Mouse (Mus musculus) midbrain, embryonic 14.5 days (tissue): ENCODE data around the gene Srcap. TPM values are rescaled to one million over a fixed set of nuclear protein-coding genes. Genes with fewer than 3 reads are reported as not detected.

Source experiments
- ATAC-seq: fragments of 200-750 bp; cut with Nextera tagmentation; 2 replicates; pipeline ENCODE4 v1.8.0; 2017; ENCODE audit warnings: moderate number of reproducible peaks, moderate library complexity; ENCODE audit not compliant: low FRiP score, low TSS enrichment
- DNase-seq: peaks from one replicate; pipeline ENCODE4 v3.0.0-alpha.2; 2015
- H3K27ac ChIP-seq: fragments of 300-500 bp; sonication (generic); replicated peaks from 2 replicates; pipeline ENCODE4 v1.5.1; 2014; ENCODE audit warnings: mild to moderate bottlenecking, low read depth, low read length, moderate library complexity
- H3K27me3 ChIP-seq: fragments of 300-500 bp; sonication (generic); 2 replicates; pipeline ENCODE4 v1.6.1; 2014; ENCODE audit warnings: low read length, control low read depth, mixed read lengths; ENCODE audit not compliant: control insufficient read depth, insufficient read depth
- H3K36me3 ChIP-seq: fragments of 300-500 bp; sonication (generic); 2 replicates; pipeline ENCODE4 v1.6.1; 2014; ENCODE audit warnings: low read length, control low read depth; ENCODE audit not compliant: control insufficient read depth, insufficient read depth
- H3K4me1 ChIP-seq: fragments of 300-500 bp; sonication (generic); 2 replicates; pipeline ENCODE4 v1.6.1; 2014; ENCODE audit warnings: mild to moderate bottlenecking, antibody characterized with exemption, low read length, control low read depth; ENCODE audit not compliant: control insufficient read depth, insufficient read depth
- H3K4me2 ChIP-seq: fragments of 300-500 bp; sonication (generic); 2 replicates; pipeline ENCODE4 v1.6.1; 2014; ENCODE audit warnings: mild to moderate bottlenecking, low read length, moderate library complexity
- H3K4me3 ChIP-seq: fragments of 300-500 bp; sonication (generic); replicated peaks from 2 replicates; pipeline ENCODE4 v1.5.1; 2014; ENCODE audit warnings: low read depth, low read length
- H3K9ac ChIP-seq: fragments of 300-500 bp; sonication (generic); replicated peaks from 2 replicates; pipeline ENCODE4 v1.6.1; 2014; ENCODE audit warnings: mild to moderate bottlenecking, low read length, moderate library complexity
- H3K9me3 ChIP-seq: fragments of 300-500 bp; sonication (generic); 2 replicates; pipeline ENCODE4 v1.6.1; 2016; ENCODE audit warnings: low read length, control low read depth, mixed read lengths; ENCODE audit not compliant: control insufficient read depth
- WGBS: fragments of 180-500 bp; shearing (Covaris S2); extraction: QIAGEN DNeasy Blood & Tissue Kit; methylation state at CpG from one replicate; pipeline ENCODE4 v1.1.7; 2014; 5-methylcytosine and 5-hydroxymethylcytosine counted together
- polyA plus RNA-seq: library from polyadenylated mRNA; unstranded; fragments of >200 nt; fragmentation: Nextera tagmentation; extraction: Ambion mirVana; gene quantifications from 2 replicates; pipeline ENCODE4 v1.2.1, GENCODE M21; 2014

Srcap gene
- polyA plus RNA-seq, 1 experiment from 2014 or later = 64.3 TPM

- 79% methylated on average over 5 of the region's 5 CpGs for WGBS
- H3K9me3 ChIP-seq = no peaks in the 10 kb centered on the region
- peaks cover 23% of the 10 kb centered on the region for H3K4me1 ChIP-seq
- H3K27ac ChIP-seq = no peak overlapping the region
- ATAC-seq (no peak), DNase-seq (peak; percentile 17)
- no peak overlapping the region for H3K9ac ChIP-seq
- H3K27me3 ChIP-seq = no peaks in the 10 kb centered on the region
- H3K4me2 ChIP-seq = no peak overlapping the region
- H3K4me3 ChIP-seq = no peak overlapping the region
- H3K36me3 ChIP-seq = peaks cover 42% of the 10 kb centered on the region
Observed at GRCm38 (mm10) chr7:127473705-127474104, 38.1 kb upstream of the Srcap start.

- H3K4me3 ChIP-seq = no peak overlapping the region
- no peak overlapping the region for H3K27ac ChIP-seq
- no peaks in the 10 kb centered on the region for H3K27me3 ChIP-seq
- H3K4me2 ChIP-seq = no peak overlapping the region
- H3K4me1 ChIP-seq = peaks cover 18% of the 10 kb centered on the region
- H3K9ac ChIP-seq = no peak overlapping the region
- H3K36me3 ChIP-seq = peaks cover 42% of the 10 kb centered on the region
- WGBS = 80% methylated on average over 6 of the region's 6 CpGs
- DNase-seq = no peak
- no peaks in the 10 kb centered on the region for H3K9me3 ChIP-seq
- no peak for ATAC-seq
Observed at GRCm38 (mm10) chr7:127474378-127475070, 37.3 kb upstream of the Srcap start.

- no peak overlapping the region for H3K9ac ChIP-seq
- no peaks in the 10 kb centered on the region for H3K27me3 ChIP-seq
- ATAC-seq (no peak), DNase-seq (no peak)
- no peak overlapping the region for H3K4me2 ChIP-seq
- no peak overlapping the region for H3K4me3 ChIP-seq
- H3K4me1 ChIP-seq = peaks cover 22% of the 10 kb centered on the region
- H3K36me3 ChIP-seq = peaks cover 42% of the 10 kb centered on the region
- 94% methylated on average over 11 of the region's 11 CpGs for WGBS
- H3K27ac ChIP-seq = no peak overlapping the region
- H3K9me3 ChIP-seq = no peaks in the 10 kb centered on the region
Observed at GRCm38 (mm10) chr7:127475186-127475740, 36.5 kb upstream of the Srcap start.

- Histone ChIP-seq H3K9me3 (no peaks in the 10 kb centered on the region), H3K4me3 (no peak overlapping the region), H3K9ac (no peak overlapping the region), H3K27me3 (no peaks in the 10 kb centered on the region), H3K4me2 (no peak overlapping the region), H3K36me3 (peaks cover 50% of the 10 kb centered on the region), H3K4me1 (peaks cover 32% of the 10 kb centered on the region), H3K27ac (no peak overlapping the region)
- no peak for DNase-seq
- ATAC-seq = no peak
- WGBS = 96% methylated on average over 11 of the region's 11 CpGs
Observed at GRCm38 (mm10) chr7:127476336-127476735, 35.4 kb upstream of the Srcap start.

GRCm38 (mm10) chr7:127476855-127477254 is 34.9 kb upstream of the Srcap start:
- Histone ChIP-seq H3K9me3 (no peaks in the 10 kb centered on the region), H3K27ac (peak overlapping the region; percentile 89), H3K4me1 (peaks cover 32% of the 10 kb centered on the region), H3K4me3 (peak overlapping the region; percentile 94), H3K27me3 (no peaks in the 10 kb centered on the region), H3K9ac (peak overlapping the region; percentile 43), H3K36me3 (peaks cover 54% of the 10 kb centered on the region), H3K4me2 (peak overlapping the region; percentile 70)
- DNase-seq (no peak), ATAC-seq (no peak)
- WGBS = 84% methylated on average over 4 of the region's 4 CpGs

GRCm38 (mm10) chr7:127477687-127478634 is 33.8 kb upstream of the Srcap start:
- peak overlapping the region; percentile 94 for H3K9ac ChIP-seq
- DNase-seq = peak; percentile 100
- peak; percentile 93 for ATAC-seq
- peak overlapping the region; percentile 94 for H3K4me3 ChIP-seq
- peak overlapping the region; percentile 98 for H3K4me2 ChIP-seq
- H3K27ac ChIP-seq = peak overlapping the region; percentile 89
- H3K27me3 ChIP-seq = no peaks in the 10 kb centered on the region
- WGBS = under 1% methylated on average over 50 of the region's 50 CpGs
- no peaks in the 10 kb centered on the region for H3K9me3 ChIP-seq
- peaks cover 65% of the 10 kb centered on the region for H3K36me3 ChIP-seq
- H3K4me1 ChIP-seq = peaks cover 25% of the 10 kb centered on the region

GRCm38 (mm10) chr7:127478635-127479317 is 33.0 kb upstream of the Srcap start, which contains the start of gene Fbrs:
Fbrs (plus strand) TSS chr7:127479199.
- peaks cover 25% of the 10 kb centered on the region for H3K4me1 ChIP-seq
- H3K36me3 ChIP-seq = peaks cover 66% of the 10 kb centered on the region
- under 1% methylated on average over 62 of the region's 62 CpGs for WGBS
- no peaks in the 10 kb centered on the region for H3K27me3 ChIP-seq
- H3K9ac ChIP-seq = peak within 1 kb of the TSS; percentile 94
- peak; percentile 84 for ATAC-seq
- H3K9me3 ChIP-seq = no peaks in the 10 kb centered on the region
- peak within 1 kb of the TSS; percentile 89 for H3K27ac ChIP-seq
- peak; percentile 97 for DNase-seq
- peak within 1 kb of the TSS; percentile 94 for H3K4me3 ChIP-seq
- H3K4me2 ChIP-seq = peak within 1 kb of the TSS; percentile 98
